Mouse (Mus musculus): Measurements from ENCODE around the gene Zfp729b. TPM values are rescaled to one million over a fixed set of nuclear protein-coding genes. Genes with fewer than 3 reads are reported as not detected.

Zfp729b gene
- 7.2 and 7.4 TPM in 2 replicates for polyA plus RNA-seq (2014; fragmentation: Nextera tagmentation; extraction: Ambion mirVana)

DNA sequence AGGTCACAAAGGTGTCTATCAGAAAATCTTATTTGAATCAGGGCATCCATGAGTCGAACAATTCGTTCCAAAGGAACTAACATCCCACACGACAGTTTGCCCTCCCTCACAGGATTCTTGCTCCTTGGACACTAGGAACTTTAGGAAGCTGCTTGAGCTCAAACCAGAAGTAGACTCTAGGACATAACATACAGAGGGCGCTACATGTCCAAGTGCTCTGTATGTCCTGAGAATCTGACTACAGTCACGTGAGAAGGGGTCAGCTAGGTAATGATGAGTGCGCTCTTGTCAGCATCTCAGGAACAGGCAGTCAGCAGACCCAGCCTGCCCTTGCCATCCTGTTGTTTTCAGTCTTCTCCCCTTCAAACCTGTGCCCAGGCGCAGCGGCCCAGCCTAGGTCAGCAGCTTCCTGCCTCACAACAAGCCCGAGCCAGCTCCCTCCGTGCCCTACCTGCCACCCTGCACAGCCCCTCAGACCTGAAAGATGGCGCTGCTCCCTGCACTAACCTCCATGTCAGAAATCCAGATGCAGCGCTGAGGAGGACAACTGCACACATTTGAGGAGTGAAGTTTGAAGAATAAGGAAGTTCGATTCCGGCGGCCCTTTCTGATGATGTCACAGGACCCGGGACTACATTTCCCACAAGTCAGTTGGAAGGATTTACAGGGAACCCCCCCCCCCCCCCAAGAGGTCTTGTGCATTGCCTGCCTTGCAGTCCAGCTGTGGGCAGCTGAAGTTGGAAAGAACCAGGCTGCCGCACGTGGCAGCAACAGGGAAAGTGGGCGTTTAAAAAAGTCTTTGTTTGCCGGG lies at the start of gene Zfp729b:
TSS of gene Zfp729b (minus strand) at position 642 of the 811 bp plus-strand sequence.
- H3K4me2 ChIP-seq (replicated peaks): peak within 1 kb of the TSS; percentile 59
- H3K36me3 ChIP-seq (replicated peaks; ENCODE audit: control insufficient read depth, insufficient read depth): no peaks in the 10 kb centered on the region; the same call in 1 of the 2 replicates
- H3K4me3 ChIP-seq (replicated peaks; ENCODE audit: low read length): peak within 1 kb of the TSS; percentile 73
- H3K4me1 ChIP-seq (replicated peaks; ENCODE audit: control insufficient read depth, insufficient read depth, low read length): peaks cover 8% of the 10 kb centered on the region; the same call in 1 of the 2 replicates
- WGBS: 3% methylated on average over 20 of the region's 20 CpGs
- no peaks in the 10 kb centered on the region for H3K9me3 ChIP-seq (ENCODE audit: control insufficient read depth, low read length)
- peak within 1 kb of the TSS; percentile 70 for H3K9ac ChIP-seq
- ATAC-seq (ENCODE audit: low FRiP score) (peak; percentile 98), DNase-seq (ENCODE audit: low spot score) (peak; percentile 93)
- no peaks in the 10 kb centered on the region for H3K27me3 ChIP-seq (ENCODE audit: control insufficient read depth, insufficient read depth, low read length)
- peak within 1 kb of the TSS; percentile 68 for H3K27ac ChIP-seq

DNA sequence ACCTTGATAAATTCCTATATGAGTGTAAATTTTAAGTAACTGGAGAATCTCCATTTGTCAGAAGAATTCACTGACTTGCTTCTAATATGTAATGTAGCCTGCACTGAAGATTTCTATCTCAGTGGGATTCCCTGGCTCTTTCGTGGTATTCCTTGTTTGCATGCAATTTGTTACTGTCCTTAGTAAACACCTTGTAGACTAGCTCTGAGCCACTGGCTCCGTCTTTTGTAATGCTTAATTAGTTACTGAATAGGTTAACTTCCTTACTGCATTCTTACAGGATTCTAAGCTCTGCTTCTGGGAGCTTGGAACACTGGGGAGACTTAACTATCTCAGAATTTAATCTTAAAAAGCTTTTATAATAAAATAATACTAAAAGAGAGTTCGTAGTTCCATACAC lies 43.0 kb upstream of the Zfp729b start:
- H3K4me2 ChIP-seq (replicated peaks): no peak overlapping the region
- no peaks in the 10 kb centered on the region for H3K27me3 ChIP-seq (ENCODE audit: control insufficient read depth, insufficient read depth, low read length)
- WGBS: 33% methylated on average over 3 of the region's 3 CpGs
- H3K4me3 ChIP-seq (replicated peaks; ENCODE audit: low read length): no peak overlapping the region
- H3K9me3 ChIP-seq (ENCODE audit: control insufficient read depth, low read length): no peaks in the 10 kb centered on the region
- ATAC-seq (ENCODE audit: low FRiP score) (no peak), DNase-seq (ENCODE audit: low spot score) (no peak)
- H3K4me1 ChIP-seq (replicated peaks; ENCODE audit: control insufficient read depth, insufficient read depth, low read length): no peaks in the 10 kb centered on the region
- no peak overlapping the region for H3K27ac ChIP-seq
- H3K9ac ChIP-seq: no peak overlapping the region
- H3K36me3 ChIP-seq (replicated peaks; ENCODE audit: control insufficient read depth, insufficient read depth): no peaks in the 10 kb centered on the region

DNA sequence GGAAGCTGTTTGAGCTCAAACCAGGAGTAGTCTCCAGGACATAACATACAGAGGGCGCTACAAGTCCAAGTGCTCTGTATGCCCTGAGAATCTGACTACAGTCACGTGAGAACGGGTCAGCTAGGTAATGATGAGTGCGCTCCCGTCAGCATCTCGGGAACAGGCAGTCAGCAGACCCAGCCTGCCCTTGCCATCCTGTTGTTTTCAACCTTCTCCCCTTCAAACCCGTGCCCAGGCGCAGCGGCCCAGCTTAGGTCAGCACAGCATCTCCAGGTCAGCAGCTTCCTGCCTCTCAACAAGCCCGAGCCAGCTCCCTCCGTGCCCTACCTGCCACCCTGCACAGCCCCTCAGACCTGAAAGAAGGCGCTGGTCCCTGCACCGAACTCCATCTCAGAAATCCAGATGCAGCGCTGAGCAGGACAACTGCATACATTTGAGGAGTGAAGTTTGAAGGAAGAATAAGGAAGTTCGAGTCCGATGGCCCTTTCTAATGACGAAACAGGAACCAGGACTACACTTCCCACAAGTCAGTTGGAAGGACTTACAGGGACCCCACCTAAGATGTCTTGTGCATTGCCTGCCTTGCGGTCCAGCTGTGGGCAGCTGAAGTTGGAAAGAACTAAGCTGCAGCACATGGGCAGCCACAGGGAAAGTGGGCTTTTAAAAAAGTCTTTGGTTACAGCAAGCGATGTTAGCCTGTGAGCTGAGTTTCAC lies 27.9 kb upstream of the Zfp729b start, which contains the start of the genes Gm49345 and Zfp729a:
TSS of gene Gm49345 (minus strand) at position 476 of the 714 bp plus-strand sequence.
TSS of gene Zfp729a (minus strand) at position 498 of the 714 bp plus-strand sequence.
- no peaks in the 10 kb centered on the region for H3K9me3 ChIP-seq (ENCODE audit: control insufficient read depth, low read length)
- peak within 1 kb of the TSS; percentile 53; the same call in 1 of the 2 replicates for H3K27ac ChIP-seq
- H3K9ac ChIP-seq: peak within 1 kb of the TSS; percentile 60
- WGBS: 0% methylated on average over 19 of the region's 19 CpGs
- peak within 1 kb of the TSS; percentile 61 for H3K4me3 ChIP-seq (replicated peaks; ENCODE audit: low read length)
- H3K36me3 ChIP-seq (replicated peaks; ENCODE audit: control insufficient read depth, insufficient read depth): no peaks in the 10 kb centered on the region
- peaks cover 6% of the 10 kb centered on the region; the same call in 1 of the 2 replicates for H3K4me1 ChIP-seq (replicated peaks; ENCODE audit: control insufficient read depth, insufficient read depth, low read length)
- H3K4me2 ChIP-seq (replicated peaks): peak within 1 kb of the TSS; percentile 52
- DNase-seq (ENCODE audit: low spot score) (peak; percentile 90), ATAC-seq (ENCODE audit: low FRiP score) (peak; percentile 99)
- no peaks in the 10 kb centered on the region for H3K27me3 ChIP-seq (ENCODE audit: control insufficient read depth, insufficient read depth, low read length)

DNA sequence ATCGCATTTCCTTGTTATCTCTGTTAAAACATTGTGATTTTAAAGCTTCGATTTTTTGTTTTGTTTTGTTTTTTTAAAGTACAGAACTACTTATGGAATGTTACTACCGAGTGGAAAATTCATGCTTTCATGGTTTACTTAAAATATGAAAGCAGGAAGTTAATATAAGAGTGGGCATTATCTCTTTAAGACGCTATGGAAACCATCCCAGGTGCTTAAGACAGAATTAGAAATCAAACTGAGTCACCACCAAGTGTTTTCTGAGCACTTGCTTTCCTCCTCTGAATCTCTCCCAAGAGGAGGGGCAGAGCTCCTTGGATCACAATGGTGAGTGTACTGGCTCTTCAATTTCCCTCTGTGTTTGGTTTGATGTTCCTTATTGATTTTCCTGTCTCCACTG lies 601 bp upstream of the Zfp729b start:
- no peak for DNase-seq (ENCODE audit: low spot score)
- 92% methylated on average over 4 of the region's 4 CpGs for WGBS
- H3K9me3 ChIP-seq (ENCODE audit: control insufficient read depth, low read length): no peaks in the 10 kb centered on the region
- H3K4me1 ChIP-seq (replicated peaks; ENCODE audit: control insufficient read depth, insufficient read depth, low read length): peaks cover 8% of the 10 kb centered on the region; the same call in 1 of the 2 replicates
- no peak for ATAC-seq (ENCODE audit: low FRiP score)
- no peaks in the 10 kb centered on the region for H3K27me3 ChIP-seq (ENCODE audit: control insufficient read depth, insufficient read depth, low read length)
- no peak overlapping the region for H3K9ac ChIP-seq
- no peak overlapping the region for H3K27ac ChIP-seq
- no peaks in the 10 kb centered on the region; the same call in 1 of the 2 replicates for H3K36me3 ChIP-seq (replicated peaks; ENCODE audit: control insufficient read depth, insufficient read depth)
- H3K4me3 ChIP-seq (replicated peaks; ENCODE audit: low read length): peak overlapping the region; percentile 73; the same call in 1 of the 2 replicates
- H3K4me2 ChIP-seq (replicated peaks): peak overlapping the region; percentile 59; the same call in 1 of the 2 replicates

GRCm38 (mm10) chr13:67572591-67573189 lies 36.8 kb downstream of the Zfp729b start:
- WGBS: 83% methylated on average over 5 of the region's 5 CpGs

DNA sequence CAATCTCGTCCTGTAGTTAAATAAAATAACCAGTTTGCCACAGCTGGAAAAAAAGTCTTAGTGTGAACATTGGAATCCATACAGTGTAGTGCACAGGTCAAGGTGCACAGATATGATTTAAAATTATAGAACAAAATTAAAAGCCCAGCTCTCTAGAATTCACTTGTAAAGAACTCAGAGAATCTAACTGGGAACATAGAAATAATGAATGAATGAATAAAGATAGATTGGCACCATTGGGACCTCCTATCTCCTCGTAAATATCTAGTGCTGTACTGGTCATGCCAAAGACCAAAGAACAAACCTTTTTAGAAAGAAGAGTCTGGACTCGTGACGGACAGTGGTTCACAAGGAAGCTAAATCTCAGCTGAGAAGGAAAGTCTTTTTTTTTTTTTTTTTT lies 55.8 kb downstream of the Zfp729b start, which contains the start of gene Zfp748:
TSS of gene Zfp748 (minus strand) at position 101 of the 400 bp plus-strand sequence.
- Histone ChIP-seq H3K9ac (peak within 1 kb of the TSS; percentile 95), H3K36me3 (replicated peaks; ENCODE audit: control insufficient read depth, insufficient read depth) (no peaks in the 10 kb centered on the region), H3K4me2 (replicated peaks) (peak within 1 kb of the TSS; percentile 82), H3K27ac (peak within 1 kb of the TSS; percentile 81), H3K27me3 (ENCODE audit: control insufficient read depth, insufficient read depth, low read length) (no peaks in the 10 kb centered on the region), H3K4me3 (replicated peaks; ENCODE audit: low read length) (peak within 1 kb of the TSS; percentile 94), H3K9me3 (ENCODE audit: control insufficient read depth, low read length) (no peaks in the 10 kb centered on the region), H3K4me1 (replicated peaks; ENCODE audit: control insufficient read depth, insufficient read depth, low read length) (peaks cover 16% of the 10 kb centered on the region)
- WGBS: 81% methylated on average over 4 of the region's 4 CpGs
- ATAC-seq (ENCODE audit: low FRiP score) (no peak), DNase-seq (ENCODE audit: low spot score) (no peak)

More at GRCm38 (mm10) chr13:67572591-67573189, 36.8 kb downstream of the Zfp729b start:
- no peaks in the 10 kb centered on the region for H3K27me3 ChIP-seq (ENCODE audit: control insufficient read depth, insufficient read depth, low read length)
- ATAC-seq (ENCODE audit: low FRiP score) (no peak), DNase-seq (ENCODE audit: low spot score) (no peak)
- H3K9me3 ChIP-seq (ENCODE audit: control insufficient read depth, low read length): no peaks in the 10 kb centered on the region
- H3K4me1 ChIP-seq (replicated peaks; ENCODE audit: control insufficient read depth, insufficient read depth, low read length): no peaks in the 10 kb centered on the region
- no peak overlapping the region for H3K27ac ChIP-seq
- H3K36me3 ChIP-seq (replicated peaks; ENCODE audit: control insufficient read depth, insufficient read depth): no peaks in the 10 kb centered on the region
- no peak overlapping the region for H3K4me2 ChIP-seq (replicated peaks)
- H3K9ac ChIP-seq: no peak overlapping the region
- H3K4me3 ChIP-seq (replicated peaks; ENCODE audit: low read length): no peak overlapping the region

DNA sequence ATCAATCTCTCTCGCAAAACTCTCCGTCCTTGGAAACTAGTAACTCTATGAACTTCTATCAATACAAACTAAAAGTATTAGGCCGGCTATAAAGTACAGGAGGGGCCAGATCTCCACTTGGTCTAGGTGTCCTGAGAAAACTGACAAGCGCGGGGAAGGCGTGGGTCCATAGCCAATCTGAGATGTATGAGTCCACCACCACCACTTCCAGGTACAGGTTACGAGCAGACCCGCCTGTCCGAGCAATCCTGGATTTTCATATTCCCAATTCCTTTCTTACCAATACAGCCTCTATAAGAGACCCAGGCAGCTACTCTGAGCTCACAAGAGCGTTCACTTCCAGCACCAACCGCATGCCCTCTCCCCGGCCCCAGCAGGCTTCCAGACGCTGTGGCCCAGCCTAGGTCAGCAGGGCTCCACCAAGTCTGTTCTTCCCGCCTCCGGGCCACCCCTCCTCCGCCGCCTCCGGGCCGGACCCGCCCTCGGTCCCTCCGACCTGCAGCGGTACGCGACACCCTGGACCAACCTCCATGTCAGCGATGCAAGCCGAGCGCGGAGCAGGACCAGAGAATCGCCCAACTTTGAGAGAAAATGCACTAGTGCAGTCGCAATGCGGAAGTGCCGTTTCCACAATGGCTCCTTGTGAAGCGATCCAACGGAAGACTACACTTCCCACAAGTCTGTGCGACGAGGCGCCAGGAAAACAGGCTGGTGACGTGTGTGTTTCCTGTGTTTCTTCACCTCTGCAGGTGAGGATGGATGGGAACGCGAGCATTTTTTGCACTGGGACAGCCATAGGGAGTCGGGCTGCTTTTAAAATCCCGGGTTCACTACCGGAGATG lies 56.8 kb downstream of the Zfp729b start:
- Histone ChIP-seq H3K9me3 (ENCODE audit: control insufficient read depth, low read length) (no peaks in the 10 kb centered on the region), H3K36me3 (replicated peaks; ENCODE audit: control insufficient read depth, insufficient read depth) (no peaks in the 10 kb centered on the region), H3K27me3 (ENCODE audit: control insufficient read depth, insufficient read depth, low read length) (no peaks in the 10 kb centered on the region), H3K27ac (peak overlapping the region; percentile 81), H3K4me1 (replicated peaks; ENCODE audit: control insufficient read depth, insufficient read depth, low read length) (peaks cover 16% of the 10 kb centered on the region), H3K9ac (peak overlapping the region; percentile 95), H3K4me3 (replicated peaks; ENCODE audit: low read length) (peak overlapping the region; percentile 94), H3K4me2 (replicated peaks) (peak overlapping the region; percentile 82)
- WGBS: under 1% methylated on average over 44 of the region's 44 CpGs
- ATAC-seq (ENCODE audit: low FRiP score) (peak; percentile 99), DNase-seq (ENCODE audit: low spot score) (peak; percentile 90)

DNA sequence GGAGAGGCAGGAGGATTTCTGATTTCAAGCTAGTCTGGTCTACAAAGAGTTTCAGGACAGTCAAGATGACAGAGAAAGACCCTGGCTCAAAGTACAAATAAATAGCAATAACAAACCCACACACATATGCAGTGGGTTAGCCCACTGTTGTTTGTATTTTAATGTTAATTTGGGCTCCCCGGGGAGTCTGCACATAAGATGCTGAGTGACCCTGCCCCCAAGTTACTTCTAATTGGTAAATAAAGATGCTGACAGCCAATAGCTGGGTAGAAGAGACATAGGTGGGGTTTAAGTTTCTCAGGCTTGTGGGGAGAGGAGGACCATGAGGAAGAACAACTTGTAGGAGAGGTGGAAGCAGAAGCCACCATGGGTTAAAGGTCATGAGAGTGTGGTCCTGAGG lies 63.6 kb downstream of the Zfp729b start:
- Histone ChIP-seq H3K27ac (no peak overlapping the region), H3K4me2 (replicated peaks) (no peak overlapping the region), H3K36me3 (replicated peaks; ENCODE audit: control insufficient read depth, insufficient read depth) (peaks cover 47% of the 10 kb centered on the region), H3K27me3 (ENCODE audit: control insufficient read depth, insufficient read depth, low read length) (no peaks in the 10 kb centered on the region), H3K4me1 (replicated peaks; ENCODE audit: control insufficient read depth, insufficient read depth, low read length) (peaks cover 2% of the 10 kb centered on the region; the same call in 1 of the 2 replicates), H3K4me3 (replicated peaks; ENCODE audit: low read length) (no peak overlapping the region), H3K9ac (no peak overlapping the region), H3K9me3 (ENCODE audit: control insufficient read depth, low read length) (no peaks in the 10 kb centered on the region)
- WGBS: 86% methylated on average over 1 of the region's 1 CpGs
- no peak for ATAC-seq (ENCODE audit: low FRiP score)
- DNase-seq (ENCODE audit: low spot score): no peak
